Mouse (Mus musculus): ENCODE data around the gene Donson.

- no peak for TF ChIP-seq CTCF (IDR thresholded peaks at IDR 0.05; ENCODE audit: control insufficient read depth, insufficient read depth, insufficient replicate concordance, low read depth, low read length)
- no peak; the same call in 1 of the 2 replicates for TF ChIP-seq POLR2A (IDR thresholded peaks at IDR 0.05; ENCODE audit: control insufficient read depth, low read depth, low read length)
These were observed 49.4 kb downstream of the Donson start for GRCm38 (mm10) chr16:91639161-91639560.

Measured in testis, adult 2 months (tissue).